Mouse (Mus musculus): ENCODE measurements around the gene Bok. TPM values are rescaled to one million over a fixed set of nuclear protein-coding genes. Genes with fewer than 3 reads are reported as not detected.

The Bok gene
- polyA plus RNA-seq, 1 experiment: 43.3 TPM

DNA sequence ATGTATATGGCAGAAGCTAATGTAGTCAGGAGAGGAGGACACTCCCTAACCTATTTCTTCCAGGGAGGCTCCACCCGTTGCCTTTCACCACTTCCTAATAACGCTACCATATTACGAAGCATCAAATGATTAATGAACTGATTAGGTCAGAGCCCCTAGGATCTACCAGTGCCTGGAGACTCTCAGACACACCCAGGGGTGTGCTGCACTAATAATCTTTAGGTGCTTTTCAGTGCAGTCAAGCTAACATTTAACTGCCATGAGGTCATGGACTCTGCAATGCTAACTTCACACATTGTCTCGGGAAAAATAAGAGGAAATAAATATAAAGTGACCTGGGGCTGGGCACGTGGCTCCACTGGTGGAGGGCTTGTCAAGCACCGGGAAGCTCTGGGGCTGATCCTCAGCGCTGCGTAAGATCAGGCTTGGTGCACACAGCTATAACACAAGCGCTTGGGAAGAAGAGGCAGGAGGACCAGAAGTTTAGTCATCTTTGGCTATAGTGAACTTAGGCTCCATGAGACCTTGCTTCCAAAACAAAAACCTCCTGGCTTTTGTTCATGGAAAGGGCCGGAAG lies 18.1 kb downstream of the Bok start:
- H3K4me3 ChIP-seq (ENCODE audit: insufficient read depth, low read length): no peak overlapping the region
- H3K27ac ChIP-seq (ENCODE audit: insufficient read depth, low read length): no peak overlapping the region
- peaks cover 11% of the 10 kb centered on the region for H3K4me1 ChIP-seq (ENCODE audit: control insufficient read depth, insufficient read depth, low read length)
- no peak for TF ChIP-seq POLR2A (IDR thresholded peaks at IDR 0.05; ENCODE audit: extremely low read depth, insufficient read depth, low read length)
- TF ChIP-seq CTCF (IDR thresholded peaks at IDR 0.05; ENCODE audit: extremely low read depth, insufficient read depth, low read length): no peak

DNA sequence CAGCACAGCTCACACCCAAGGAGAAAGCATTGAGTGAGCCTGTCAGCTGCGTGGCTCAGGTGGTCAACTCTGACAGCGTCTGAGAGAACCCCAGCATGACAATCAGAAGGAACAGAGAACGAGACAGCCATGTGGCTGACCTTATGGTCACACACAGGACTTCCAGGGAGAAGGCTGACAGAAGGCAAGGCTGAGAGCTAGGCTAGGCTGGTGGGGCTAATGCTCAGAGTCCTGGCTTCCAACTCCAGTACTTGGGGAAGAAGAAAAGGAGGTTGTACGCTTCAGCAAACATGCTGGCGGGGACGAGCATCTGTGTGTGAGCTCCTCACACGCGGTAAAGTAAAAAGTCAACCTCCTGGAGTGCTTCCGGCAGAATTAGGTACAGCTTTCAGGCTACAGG lies 18.9 kb downstream of the Bok start:
- no peak for TF ChIP-seq POLR2A (IDR thresholded peaks at IDR 0.05; ENCODE audit: extremely low read depth, insufficient read depth, low read length)
- TF ChIP-seq CTCF (IDR thresholded peaks at IDR 0.05; ENCODE audit: extremely low read depth, insufficient read depth, low read length): no peak
- peaks cover 7% of the 10 kb centered on the region for H3K4me1 ChIP-seq (ENCODE audit: control insufficient read depth, insufficient read depth, low read length)
- H3K27ac ChIP-seq (ENCODE audit: insufficient read depth, low read length): no peak overlapping the region
- no peak overlapping the region for H3K4me3 ChIP-seq (ENCODE audit: insufficient read depth, low read length)

DNA sequence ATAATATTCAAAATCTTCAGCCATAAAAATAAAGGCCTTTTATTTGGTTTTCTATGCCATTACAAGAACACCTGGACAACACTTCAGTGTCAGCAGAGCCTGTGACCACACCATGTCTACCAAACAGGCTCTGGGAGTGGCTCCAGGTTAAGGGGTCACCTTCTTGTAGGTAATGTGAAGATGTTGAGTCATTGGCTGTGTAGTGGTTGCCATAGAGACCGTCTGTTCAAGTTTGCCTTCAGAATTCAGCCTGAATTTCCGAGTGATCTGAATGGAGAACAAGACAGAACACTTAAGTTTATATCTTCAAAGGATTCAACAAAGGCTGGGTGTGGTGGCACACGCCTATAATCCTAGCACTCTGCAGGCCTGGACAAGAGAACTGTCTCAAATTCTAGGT lies 19.9 kb downstream of the Bok start:
- no peak for TF ChIP-seq POLR2A (IDR thresholded peaks at IDR 0.05; ENCODE audit: extremely low read depth, insufficient read depth, low read length)
- no peak for TF ChIP-seq CTCF (IDR thresholded peaks at IDR 0.05; ENCODE audit: extremely low read depth, insufficient read depth, low read length)
- Histone ChIP-seq H3K4me1 (ENCODE audit: control insufficient read depth, insufficient read depth, low read length) (peaks cover 4% of the 10 kb centered on the region; the same call in 1 of the 2 replicates), H3K27ac (ENCODE audit: insufficient read depth, low read length) (no peak overlapping the region), H3K4me3 (ENCODE audit: insufficient read depth, low read length) (no peak overlapping the region)

DNA sequence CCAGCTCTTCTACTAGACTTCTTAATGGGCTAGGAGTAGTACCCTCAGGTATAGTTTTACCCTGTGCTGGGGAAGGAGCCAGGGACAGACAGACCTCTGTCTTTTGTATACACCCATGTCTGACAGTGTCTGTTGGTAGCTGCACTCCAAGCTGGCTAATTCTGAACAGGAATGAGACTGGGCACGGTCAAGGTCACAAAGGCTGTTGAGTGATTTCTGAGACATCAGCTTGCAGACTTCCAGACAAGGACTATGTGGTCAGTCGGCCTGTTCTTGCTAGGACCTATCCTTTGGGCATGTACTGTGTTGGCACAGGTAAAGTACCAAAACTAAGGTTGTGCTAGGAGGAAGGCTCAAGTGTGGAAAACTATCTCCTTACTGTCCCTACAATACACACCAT lies 30.7 kb downstream of the Bok start:
- H3K4me3 ChIP-seq (ENCODE audit: insufficient read depth, low read length): no peak overlapping the region
- no peak for TF ChIP-seq CTCF (IDR thresholded peaks at IDR 0.05; ENCODE audit: extremely low read depth, insufficient read depth, low read length)
- TF ChIP-seq POLR2A (IDR thresholded peaks at IDR 0.05; ENCODE audit: extremely low read depth, insufficient read depth, low read length): no peak
- no peak overlapping the region for H3K27ac ChIP-seq (ENCODE audit: insufficient read depth, low read length)
- H3K4me1 ChIP-seq (ENCODE audit: control insufficient read depth, insufficient read depth, low read length): peaks cover 2% of the 10 kb centered on the region

DNA sequence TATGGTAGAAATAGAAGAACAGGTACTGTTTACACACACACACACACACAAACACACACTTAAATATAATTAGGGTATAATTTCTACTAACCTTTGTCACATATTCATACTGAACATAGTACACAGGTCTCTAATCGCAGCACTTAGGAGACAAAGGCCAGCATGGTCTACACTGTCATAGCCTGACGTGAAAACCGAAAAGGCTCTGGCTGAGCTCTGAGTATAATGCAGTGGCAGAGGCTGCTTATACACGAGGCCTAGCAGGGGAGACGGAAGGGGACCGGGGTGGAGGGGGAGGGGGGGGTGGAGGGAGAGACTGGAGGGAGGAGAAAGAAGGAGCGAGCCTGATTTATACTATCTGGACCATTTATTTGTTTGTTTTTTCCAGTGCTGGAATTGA lies 36.1 kb downstream of the Bok start:
- Histone ChIP-seq H3K27ac (ENCODE audit: insufficient read depth, low read length) (no peak overlapping the region), H3K4me3 (ENCODE audit: insufficient read depth, low read length) (no peak overlapping the region), H3K4me1 (ENCODE audit: control insufficient read depth, insufficient read depth, low read length) (no peaks in the 10 kb centered on the region; the same call in 1 of the 2 replicates)
- no peak for TF ChIP-seq POLR2A (IDR thresholded peaks at IDR 0.05; ENCODE audit: extremely low read depth, insufficient read depth, low read length)
- TF ChIP-seq CTCF (IDR thresholded peaks at IDR 0.05; ENCODE audit: extremely low read depth, insufficient read depth, low read length): no peak

DNA sequence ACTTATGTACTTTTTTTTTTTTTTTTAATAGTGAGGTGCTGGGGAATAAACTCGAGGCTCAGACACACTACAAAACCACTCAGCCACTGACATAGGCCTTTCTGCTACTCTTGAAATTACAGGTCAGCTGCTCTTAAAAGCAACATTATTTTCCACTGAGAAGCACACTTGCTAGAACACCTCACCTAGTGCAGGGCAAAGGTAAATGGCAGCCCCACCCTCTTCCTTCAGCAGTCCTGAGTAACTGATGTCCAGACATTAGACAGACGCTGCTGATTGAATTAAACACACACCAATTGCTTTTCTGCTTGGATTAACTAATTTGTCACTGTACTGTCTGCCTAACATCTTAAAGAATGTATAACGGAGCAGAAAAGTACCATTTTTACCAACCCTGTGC lies 39.2 kb downstream of the Bok start:
- Histone ChIP-seq H3K4me3 (ENCODE audit: insufficient read depth, low read length) (no peak overlapping the region), H3K27ac (ENCODE audit: insufficient read depth, low read length) (no peak overlapping the region), H3K4me1 (ENCODE audit: control insufficient read depth, insufficient read depth, low read length) (no peaks in the 10 kb centered on the region)
- TF ChIP-seq CTCF (IDR thresholded peaks at IDR 0.05; ENCODE audit: extremely low read depth, insufficient read depth, low read length): no peak
- no peak for TF ChIP-seq POLR2A (IDR thresholded peaks at IDR 0.05; ENCODE audit: extremely low read depth, insufficient read depth, low read length)

DNA sequence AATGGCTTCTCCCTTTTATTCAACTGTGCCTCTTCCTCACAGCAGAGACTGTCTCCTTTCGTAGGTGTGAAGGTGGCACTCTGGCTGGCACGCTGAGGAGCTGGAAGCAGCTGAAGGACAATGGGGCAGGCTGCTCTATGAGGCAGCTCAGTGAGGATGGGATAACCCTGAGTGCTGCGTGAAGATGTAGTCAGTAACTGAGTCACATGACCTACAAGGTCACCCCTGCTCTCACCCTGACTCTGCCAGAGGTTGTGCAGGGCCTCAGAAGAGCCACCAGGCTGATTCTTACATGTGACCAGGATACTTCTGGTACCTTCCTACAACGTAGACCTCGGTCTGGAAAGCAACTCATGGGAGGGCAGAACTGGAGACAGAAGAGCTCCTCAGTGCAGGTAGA lies 40.2 kb downstream of the Bok start:
- Histone ChIP-seq H3K27ac (ENCODE audit: insufficient read depth, low read length) (no peak overlapping the region), H3K4me1 (ENCODE audit: control insufficient read depth, insufficient read depth, low read length) (no peaks in the 10 kb centered on the region), H3K4me3 (ENCODE audit: insufficient read depth, low read length) (no peak overlapping the region)
- TF ChIP-seq POLR2A (IDR thresholded peaks at IDR 0.05; ENCODE audit: extremely low read depth, insufficient read depth, low read length) (no peak), CTCF (IDR thresholded peaks at IDR 0.05; ENCODE audit: extremely low read depth, insufficient read depth, low read length) (no peak)

DNA sequence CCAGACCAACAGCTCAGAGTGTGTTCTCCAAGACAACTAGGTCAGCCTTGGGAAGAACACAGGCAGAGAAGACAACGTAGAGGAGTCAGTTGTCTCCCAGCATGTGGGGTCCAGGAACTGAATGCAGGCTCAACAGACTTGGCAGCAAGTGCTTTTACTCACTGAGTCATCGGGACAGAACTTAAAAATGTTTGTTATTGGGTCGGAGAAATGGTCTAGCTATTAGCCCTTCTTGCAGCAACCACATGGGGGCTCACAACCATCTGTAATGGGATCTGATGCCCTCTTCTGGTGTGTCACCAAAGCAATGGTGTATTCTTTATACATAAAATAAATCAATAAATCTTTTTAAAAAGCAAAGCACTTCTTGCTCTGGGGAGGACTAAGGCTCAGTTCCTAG lies 40.7 kb downstream of the Bok start:
- TF ChIP-seq CTCF (IDR thresholded peaks at IDR 0.05; ENCODE audit: extremely low read depth, insufficient read depth, low read length): 0 out of 2 replicates have a peak, but pooled peaks have one; percentile 8
- TF ChIP-seq POLR2A (IDR thresholded peaks at IDR 0.05; ENCODE audit: extremely low read depth, insufficient read depth, low read length): no peak
- Histone ChIP-seq H3K4me3 (ENCODE audit: insufficient read depth, low read length) (no peak overlapping the region), H3K27ac (ENCODE audit: insufficient read depth, low read length) (no peak overlapping the region), H3K4me1 (ENCODE audit: control insufficient read depth, insufficient read depth, low read length) (no peaks in the 10 kb centered on the region)

DNA sequence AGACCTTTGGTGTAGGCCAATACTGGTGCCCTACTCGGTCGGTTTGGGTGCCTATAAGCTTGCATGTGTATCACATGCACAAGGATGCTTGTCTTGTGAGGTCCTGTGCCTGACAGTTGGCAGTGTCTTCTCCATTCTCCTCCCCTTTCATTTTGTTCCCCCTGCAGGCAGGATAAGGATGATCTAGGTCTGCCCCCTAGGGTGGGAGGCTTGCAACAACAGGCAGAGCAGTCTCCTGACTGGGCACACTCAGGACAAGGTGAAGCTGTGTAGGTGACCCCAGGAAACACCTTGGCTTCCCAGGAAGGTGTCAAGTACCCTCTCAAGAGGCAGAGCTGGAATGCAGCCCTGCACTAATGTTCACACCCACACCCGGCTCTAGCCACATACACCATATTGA lies 41.5 kb downstream of the Bok start:
- H3K4me3 ChIP-seq (ENCODE audit: insufficient read depth, low read length): no peak overlapping the region
- TF ChIP-seq POLR2A (IDR thresholded peaks at IDR 0.05; ENCODE audit: extremely low read depth, insufficient read depth, low read length) (no peak), CTCF (IDR thresholded peaks at IDR 0.05; ENCODE audit: extremely low read depth, insufficient read depth, low read length) (peak; percentile 87)
- H3K4me1 ChIP-seq (ENCODE audit: control insufficient read depth, insufficient read depth, low read length): no peaks in the 10 kb centered on the region
- no peak overlapping the region for H3K27ac ChIP-seq (ENCODE audit: insufficient read depth, low read length)

DNA sequence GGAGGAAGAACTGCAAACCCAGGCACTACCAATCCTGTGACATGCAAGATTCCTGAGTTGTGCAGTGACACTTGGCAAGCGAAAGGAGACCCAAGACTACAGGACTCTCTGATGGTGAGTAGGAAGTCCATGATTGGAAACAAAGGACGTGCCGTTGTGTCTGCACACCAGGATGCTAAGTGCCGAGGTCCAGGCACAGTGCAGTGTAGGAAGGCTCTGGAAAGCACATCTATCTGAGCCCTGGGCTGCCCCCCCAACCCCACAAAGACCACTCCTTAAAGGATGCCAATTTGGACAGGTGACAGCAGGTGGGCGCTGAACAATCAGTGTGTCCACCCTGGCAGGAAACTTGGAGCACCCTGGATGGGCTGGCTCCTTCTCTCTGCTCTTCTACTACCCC lies 45.6 kb downstream of the Bok start:
- Histone ChIP-seq H3K4me3 (ENCODE audit: insufficient read depth, low read length) (no peak overlapping the region), H3K27ac (ENCODE audit: insufficient read depth, low read length) (no peak overlapping the region), H3K4me1 (ENCODE audit: control insufficient read depth, insufficient read depth, low read length) (no peaks in the 10 kb centered on the region)
- TF ChIP-seq CTCF (IDR thresholded peaks at IDR 0.05; ENCODE audit: extremely low read depth, insufficient read depth, low read length) (no peak), POLR2A (IDR thresholded peaks at IDR 0.05; ENCODE audit: extremely low read depth, insufficient read depth, low read length) (no peak)
